Mouse (Mus musculus) liver, embryonic 11.5 days (tissue): ENCODE data around the gene Sppl2b. TPM values are rescaled to one million over a fixed set of nuclear protein-coding genes. Genes with fewer than 3 reads are reported as not detected.

Experiments
- ATAC-seq: fragments of 200-750 bp; cut with Nextera tagmentation; replicated peaks from 2 replicates; pipeline ENCODE4 v1.8.0; 2017; ENCODE audit warnings: moderate number of reproducible peaks, mild to moderate bottlenecking, moderate TSS enrichment, moderate library complexity; ENCODE audit not compliant: low FRiP score
- DNase-seq: peaks from one replicate; pipeline ENCODE4 v3.0.0-alpha.2; 2017; ENCODE audit warnings: low spot score
- H3K27ac ChIP-seq: fragments of 300-500 bp; sonication (generic); 2 replicates; pipeline ENCODE4 v1.5.1; 2014; ENCODE audit warnings: mild to moderate bottlenecking, low read depth, low read length, control low read depth
- H3K27me3 ChIP-seq: fragments of 300-500 bp; sonication (generic); replicated peaks from 2 replicates; pipeline ENCODE4 v1.6.1; 2014; ENCODE audit warnings: low read length, mixed read lengths; ENCODE audit not compliant: control insufficient read depth, insufficient read depth
- H3K36me3 ChIP-seq: fragments of 300-500 bp; sonication (generic); 2 replicates; pipeline ENCODE4 v1.6.1; 2014; ENCODE audit warnings: mild to moderate bottlenecking, low read length, moderate library complexity, mixed read lengths; ENCODE audit not compliant: control insufficient read depth, insufficient read depth
- H3K4me1 ChIP-seq: fragments of 300-500 bp; sonication (generic); replicated peaks from 2 replicates; pipeline ENCODE4 v1.6.1; 2014; ENCODE audit warnings: low read length, mixed read lengths; ENCODE audit not compliant: control insufficient read depth, insufficient read depth
- H3K4me2 ChIP-seq: fragments of 300-500 bp; sonication (generic); 2 replicates; pipeline ENCODE4 v1.6.1; 2014; ENCODE audit warnings: mild to moderate bottlenecking, control low read depth, moderate library complexity
- H3K4me3 ChIP-seq: fragments of 300-500 bp; sonication (generic); 2 replicates; pipeline ENCODE4 v1.5.1; 2014; ENCODE audit warnings: low read depth, low read length, control low read depth
- H3K9ac ChIP-seq: fragments of 300-500 bp; sonication (generic); 2 replicates; pipeline ENCODE4 v1.6.1; 2014; ENCODE audit warnings: low read depth, low read length, control low read depth
- H3K9me3 ChIP-seq: fragments of 300-500 bp; sonication (generic); 2 replicates; pipeline ENCODE4 v1.6.1; 2016; ENCODE audit warnings: low read length, inconsistent platforms, mixed read lengths; ENCODE audit not compliant: control insufficient read depth
- WGBS: fragments of 180-500 bp; shearing (Covaris S2); extraction: QIAGEN DNeasy Blood & Tissue Kit; methylation state at CpG from one replicate; pipeline ENCODE4 v1.1.7; 2014; 5-methylcytosine and 5-hydroxymethylcytosine counted together
- polyA plus RNA-seq: library from polyadenylated mRNA; unstranded; fragments of >200 nt; fragmentation: Nextera tagmentation; extraction: Ambion mirVana; gene quantifications from 2 replicates; pipeline ENCODE4 v1.2.1, GENCODE M21; 2014

Sppl2b gene
- polyA plus RNA-seq, 1 experiment from 2014 or later = 63.8 TPM

GRCm38 (mm10) chr10:80901409-80902272 lies 46.6 kb downstream of the Sppl2b start:
- H3K4me3 ChIP-seq = peak overlapping the region; percentile 86; the same call in 1 of the 2 replicates
- peak overlapping the region; percentile 39; the same call in 1 of the 2 replicates for H3K9ac ChIP-seq
- H3K36me3 ChIP-seq = peaks cover 38% of the 10 kb centered on the region
- H3K27me3 ChIP-seq = no peaks in the 10 kb centered on the region
- H3K4me2 ChIP-seq = peak overlapping the region; percentile 51
- DNase-seq (no peak), ATAC-seq (no peak)
- 90% methylated on average over 19 of the region's 19 CpGs for WGBS
- H3K27ac ChIP-seq = no peak overlapping the region
- peaks cover 28% of the 10 kb centered on the region for H3K4me1 ChIP-seq
- H3K9me3 ChIP-seq = no peaks in the 10 kb centered on the region

- Histone ChIP-seq H3K4me2 (no peak overlapping the region), H3K36me3 (peaks cover 41% of the 10 kb centered on the region), H3K27ac (no peak overlapping the region), H3K4me1 (peaks cover 28% of the 10 kb centered on the region), H3K4me3 (no peak overlapping the region), H3K9me3 (no peaks in the 10 kb centered on the region), H3K27me3 (no peaks in the 10 kb centered on the region), H3K9ac (no peak overlapping the region)
- no peak for DNase-seq
- WGBS = 94% methylated on average over 9 of the region's 9 CpGs
- ATAC-seq = no peak
Observed at GRCm38 (mm10) chr10:80902273-80902940, 47.3 kb downstream of the Sppl2b start.

- peaks cover 44% of the 10 kb centered on the region for H3K36me3 ChIP-seq
- H3K4me3 ChIP-seq = no peak overlapping the region
- no peak overlapping the region for H3K9ac ChIP-seq
- H3K4me1 ChIP-seq = peaks cover 20% of the 10 kb centered on the region
- H3K9me3 ChIP-seq = no peaks in the 10 kb centered on the region
- DNase-seq = no peak
- no peaks in the 10 kb centered on the region for H3K27me3 ChIP-seq
- WGBS = 86% methylated on average over 10 of the region's 10 CpGs
- ATAC-seq = no peak
- no peak overlapping the region for H3K27ac ChIP-seq
- no peak overlapping the region for H3K4me2 ChIP-seq
Observed at GRCm38 (mm10) chr10:80903282-80903681, 48.2 kb downstream of the Sppl2b start.

DNA sequence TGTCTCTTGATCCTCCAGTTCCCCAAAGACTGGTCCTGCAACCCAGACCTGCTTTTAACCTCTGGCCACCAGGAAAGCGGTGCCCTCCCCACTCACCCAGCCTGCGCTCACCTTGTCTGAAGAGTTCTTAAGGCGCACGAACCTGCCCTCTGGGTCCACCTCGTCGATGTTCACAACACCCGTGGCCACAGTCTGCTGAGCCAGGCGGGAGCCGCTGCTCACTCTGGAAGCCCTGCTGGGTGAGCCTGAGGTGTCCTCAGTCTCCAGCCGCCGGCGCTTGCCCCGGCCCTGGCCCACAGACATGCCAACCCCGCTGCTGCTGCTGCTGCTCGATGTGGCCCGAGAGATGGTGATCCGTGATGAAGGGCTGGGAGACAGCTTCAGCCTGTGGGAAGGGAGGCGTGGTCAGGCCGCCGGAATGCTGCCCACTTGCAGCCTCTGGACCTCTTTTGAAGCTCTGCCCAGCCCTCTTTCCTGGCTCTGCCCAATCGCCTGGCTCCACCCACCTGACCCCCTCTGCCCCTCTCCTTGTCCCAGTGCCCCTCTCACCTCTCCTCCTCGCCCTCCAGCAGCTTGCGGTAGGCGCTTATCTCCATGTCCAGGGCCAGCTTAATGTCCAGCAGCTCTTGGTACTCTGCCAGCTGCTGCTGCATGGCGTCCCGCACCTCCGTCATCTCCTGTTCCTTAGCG lies 49.1 kb downstream of the Sppl2b start:
- no peak for ATAC-seq
- H3K4me3 ChIP-seq = no peak overlapping the region
- 91% methylated on average over 28 of the region's 28 CpGs for WGBS
- H3K4me1 ChIP-seq = peaks cover 12% of the 10 kb centered on the region
- DNase-seq = no peak
- H3K27ac ChIP-seq = no peak overlapping the region
- H3K9me3 ChIP-seq = no peaks in the 10 kb centered on the region
- H3K4me2 ChIP-seq = no peak overlapping the region
- no peaks in the 10 kb centered on the region for H3K27me3 ChIP-seq
- H3K9ac ChIP-seq = no peak overlapping the region
- peaks cover 40% of the 10 kb centered on the region for H3K36me3 ChIP-seq

- 93% methylated on average over 11 of the region's 11 CpGs for WGBS
- Histone ChIP-seq H3K9ac (no peak overlapping the region), H3K36me3 (peaks cover 44% of the 10 kb centered on the region)
Observed at GRCm38 (mm10) chr10:80904709-80905108, 49.6 kb downstream of the Sppl2b start.

DNA sequence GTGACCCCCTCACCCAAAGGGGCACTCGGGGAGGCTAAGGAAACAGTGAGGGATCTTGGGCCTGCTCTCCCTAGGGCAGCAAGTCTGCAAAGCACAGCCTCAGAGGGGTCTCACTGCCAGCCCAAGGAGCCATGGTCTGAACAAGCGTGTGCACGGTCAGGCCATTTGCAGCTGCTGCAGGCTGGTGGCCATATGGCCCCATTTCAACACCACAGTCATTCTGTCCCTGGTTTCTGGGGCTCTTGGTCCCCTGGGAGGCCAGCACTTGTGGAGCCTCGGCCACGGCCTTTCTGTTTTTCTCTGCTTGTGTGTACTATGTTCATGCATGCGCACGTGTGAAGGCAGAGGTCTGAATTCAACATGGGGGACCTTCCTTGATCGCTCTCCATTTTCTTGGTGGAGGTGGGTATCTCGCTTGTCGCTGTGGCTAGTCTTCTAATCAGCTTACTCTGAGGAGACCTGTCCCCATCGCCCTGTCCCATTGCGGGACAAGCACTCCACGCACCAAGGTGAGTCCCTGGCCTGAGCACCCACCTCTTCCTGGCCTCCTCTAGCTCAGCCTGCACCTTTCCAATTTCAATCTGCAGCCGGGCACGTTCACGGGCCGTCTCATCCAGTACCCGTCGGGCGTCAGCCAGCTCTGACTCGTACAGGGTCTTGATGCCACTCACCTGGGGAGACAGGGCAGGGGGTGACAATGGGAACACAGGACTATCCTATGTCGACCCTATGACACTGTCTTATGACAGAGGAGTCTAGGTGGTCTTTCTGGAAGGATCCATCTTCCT lies 54.5 kb downstream of the Sppl2b start:
- ATAC-seq (no peak), DNase-seq (no peak)
- Histone ChIP-seq H3K27ac (no peak overlapping the region), H3K36me3 (peaks cover 35% of the 10 kb centered on the region), H3K4me1 (peaks cover 6% of the 10 kb centered on the region), H3K27me3 (no peaks in the 10 kb centered on the region), H3K4me2 (no peak overlapping the region), H3K9ac (no peak overlapping the region), H3K4me3 (no peak overlapping the region), H3K9me3 (no peaks in the 10 kb centered on the region)
- WGBS = 93% methylated on average over 22 of the region's 22 CpGs

More at GRCm38 (mm10) chr10:80904709-80905108, 49.6 kb downstream of the Sppl2b start:
- no peak overlapping the region for H3K4me3 ChIP-seq
- ATAC-seq = no peak
- peaks cover 7% of the 10 kb centered on the region for H3K4me1 ChIP-seq
- H3K9me3 ChIP-seq = no peaks in the 10 kb centered on the region
- no peak overlapping the region for H3K27ac ChIP-seq
- no peaks in the 10 kb centered on the region for H3K27me3 ChIP-seq
- no peak for DNase-seq
- no peak overlapping the region for H3K4me2 ChIP-seq

DNA sequence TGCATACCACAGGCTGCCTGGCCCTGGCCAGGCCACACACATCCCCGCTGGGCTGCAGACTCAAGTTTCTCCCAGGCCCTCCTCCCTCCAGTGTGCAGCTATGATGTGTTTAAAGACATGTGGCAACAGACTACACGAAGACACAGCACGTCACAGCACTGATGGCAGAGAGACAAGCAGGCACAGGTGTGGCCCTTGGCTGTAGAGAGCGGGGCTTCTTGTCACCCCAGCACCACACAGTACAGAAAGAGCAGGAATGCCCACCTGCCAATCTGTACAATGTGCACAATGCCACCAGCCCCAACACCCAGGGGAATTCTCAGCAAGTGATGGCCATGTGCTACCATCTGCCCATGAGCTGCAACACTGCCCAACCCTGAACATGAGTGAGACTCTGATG lies 56.3 kb downstream of the Sppl2b start:
- no peaks in the 10 kb centered on the region for H3K9me3 ChIP-seq
- H3K9ac ChIP-seq = no peak overlapping the region
- DNase-seq (no peak), ATAC-seq (no peak)
- H3K27me3 ChIP-seq = no peaks in the 10 kb centered on the region
- H3K4me2 ChIP-seq = no peak overlapping the region
- H3K4me1 ChIP-seq = peaks cover 19% of the 10 kb centered on the region
- peaks cover 23% of the 10 kb centered on the region; the same call in 1 of the 2 replicates for H3K36me3 ChIP-seq
- 94% methylated on average over 4 of the region's 4 CpGs for WGBS
- no peak overlapping the region for H3K27ac ChIP-seq
- H3K4me3 ChIP-seq = no peak overlapping the region

GRCm38 (mm10) chr10:80911891-80912290 lies 56.8 kb downstream of the Sppl2b start:
- H3K9ac ChIP-seq = no peak overlapping the region
- no peak overlapping the region for H3K4me2 ChIP-seq
- H3K27ac ChIP-seq = no peak overlapping the region
- H3K36me3 ChIP-seq = peaks cover 23% of the 10 kb centered on the region; the same call in 1 of the 2 replicates
- H3K4me3 ChIP-seq = no peak overlapping the region
- no peak for ATAC-seq
- no peak for DNase-seq
- H3K4me1 ChIP-seq = peaks cover 22% of the 10 kb centered on the region
- no peaks in the 10 kb centered on the region for H3K9me3 ChIP-seq
- no peaks in the 10 kb centered on the region for H3K27me3 ChIP-seq
